Mouse (Mus musculus) cerebellum, postnatal 10 days (tissue): ENCODE results near the gene Fggy.
A peak's percentile ranks its signal among the peaks of the same experiment; 100 is the strongest.

Experiments used
- DNase-seq, 2 experiments: peaks; one replicate each; pipeline ENCODE4 v3.0.0; 2021; ENCODE audit warnings: mixed read lengths in 2 of 2

Gene Fggy

DNA sequence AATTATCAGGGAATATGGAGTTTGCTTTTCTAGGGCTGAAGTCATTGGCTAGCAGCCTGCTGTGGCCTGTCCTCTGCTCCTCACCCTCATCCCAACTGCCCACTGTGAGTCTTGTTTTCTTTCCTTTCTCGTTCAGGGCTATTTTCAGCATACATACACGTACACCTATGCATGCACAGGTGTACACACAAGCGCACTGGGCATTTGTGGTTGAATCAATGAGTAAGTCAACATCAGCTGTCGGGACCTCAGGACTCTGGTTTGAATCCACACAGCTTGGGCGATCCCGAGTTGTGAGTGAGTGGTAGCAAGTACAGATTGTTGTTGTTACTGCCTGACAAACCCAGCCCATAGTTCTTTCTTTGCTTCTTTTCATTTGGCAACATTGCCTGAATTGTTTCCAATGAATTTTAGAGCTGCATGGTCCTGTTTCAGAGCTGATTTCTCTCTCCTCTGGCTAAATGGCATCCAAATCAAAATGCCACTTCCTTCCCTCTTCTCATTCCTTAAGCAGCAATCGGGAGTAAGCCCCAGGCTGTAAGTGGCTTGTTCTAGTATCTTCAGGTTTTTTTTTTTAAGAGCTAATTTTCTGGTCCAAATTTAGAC, 109.1 kb downstream of the Fggy start:
- DNase-seq = no peak

DNA sequence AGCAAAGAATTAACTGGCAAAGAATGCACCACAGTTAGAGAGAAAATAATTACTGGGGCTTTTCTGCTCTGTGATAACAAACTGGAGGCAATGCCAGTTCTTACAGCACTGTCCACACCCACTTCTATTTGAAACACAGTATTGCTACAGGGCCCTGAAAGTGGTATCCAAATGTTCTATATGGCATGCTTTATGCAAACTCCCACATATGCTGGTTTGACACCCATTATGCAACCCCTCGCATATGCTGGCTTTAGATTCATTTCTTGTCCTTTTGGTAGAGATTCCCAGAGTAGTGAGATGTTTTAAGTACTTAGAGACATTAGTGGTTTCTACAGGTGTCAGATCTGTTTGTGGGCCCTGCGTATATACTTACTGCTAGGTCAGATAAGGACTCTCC, 109.6 kb downstream of the Fggy start:
- no peak for DNase-seq

DNA sequence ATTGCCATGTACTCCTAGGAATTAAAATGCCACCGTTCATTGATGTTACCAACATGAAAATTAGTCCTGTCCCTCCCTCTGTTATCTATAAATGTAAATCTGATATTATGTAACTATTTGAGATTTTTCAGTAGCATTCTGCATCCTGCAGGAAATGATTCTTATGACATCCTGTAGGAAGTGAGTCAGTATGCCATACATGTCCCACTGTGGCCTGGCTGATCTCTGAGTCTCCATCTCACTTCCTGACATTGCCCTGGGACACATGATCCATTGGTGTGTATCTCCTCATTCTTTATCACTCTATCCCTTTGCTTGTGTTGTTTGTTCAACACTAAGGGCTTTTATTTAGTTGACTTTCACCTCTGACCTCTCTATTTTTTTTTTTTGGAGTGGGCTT, 110.3 kb downstream of the Fggy start:
- DNase-seq = no peak

DNA sequence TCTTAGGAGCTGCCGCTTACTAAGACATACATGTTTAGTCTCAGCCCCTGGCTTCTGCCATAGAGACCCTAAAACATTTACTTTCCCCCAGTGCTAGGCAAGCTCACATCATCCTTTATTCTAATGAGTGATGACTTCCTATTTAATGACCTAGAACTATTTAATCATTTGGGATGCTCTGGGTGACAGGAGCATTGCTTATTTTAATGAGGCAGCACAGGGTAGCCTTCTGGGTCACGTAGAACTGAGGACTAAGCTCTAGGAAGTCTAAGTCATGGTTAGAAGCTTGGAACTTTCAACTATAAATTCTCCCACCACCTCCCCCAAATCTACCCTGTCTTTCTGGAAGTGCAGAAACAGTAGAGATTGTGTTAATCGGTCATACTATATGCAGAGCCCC, 111.2 kb downstream of the Fggy start:
- no peak for DNase-seq

DNA sequence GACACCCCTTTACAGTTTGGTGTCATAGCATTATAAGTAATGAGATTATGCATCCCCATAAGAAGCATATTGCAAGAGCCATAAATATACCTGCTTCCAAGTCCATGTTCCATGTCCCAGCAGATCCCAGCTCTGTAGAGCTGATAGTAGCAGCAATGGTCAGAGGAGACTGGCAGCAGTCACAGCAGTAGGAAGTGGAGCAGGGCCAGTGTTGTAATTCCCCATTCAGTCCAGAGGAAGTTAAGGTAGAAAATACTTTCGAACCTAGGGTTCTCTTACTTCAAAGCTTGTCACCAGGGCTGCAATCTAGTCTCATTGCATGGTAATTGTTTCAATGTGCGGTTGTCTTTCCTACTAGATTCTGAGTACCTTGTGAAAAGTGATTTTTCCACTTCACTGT, 112.0 kb downstream of the Fggy start:
- no peak for DNase-seq

DNA sequence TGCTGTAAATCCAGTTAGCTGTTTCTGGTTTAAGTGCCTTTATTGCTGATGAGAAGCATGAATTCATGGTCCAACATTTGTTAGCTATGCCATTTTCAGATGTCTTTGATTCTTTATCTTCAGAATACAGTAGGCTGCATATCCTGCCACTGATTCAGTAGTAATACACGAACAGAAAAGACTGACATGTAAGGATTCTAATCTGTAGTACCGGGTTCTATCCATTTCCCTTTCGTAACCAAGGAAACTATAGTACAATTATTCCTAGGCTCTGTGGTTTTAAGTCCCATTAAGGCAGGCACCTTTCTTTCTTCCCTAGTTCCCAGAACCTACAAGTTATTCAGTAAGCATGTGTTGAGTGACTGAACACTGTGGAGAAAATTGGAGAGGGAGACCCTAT, 113.3 kb downstream of the Fggy start:
- DNase-seq = no peak

DNA sequence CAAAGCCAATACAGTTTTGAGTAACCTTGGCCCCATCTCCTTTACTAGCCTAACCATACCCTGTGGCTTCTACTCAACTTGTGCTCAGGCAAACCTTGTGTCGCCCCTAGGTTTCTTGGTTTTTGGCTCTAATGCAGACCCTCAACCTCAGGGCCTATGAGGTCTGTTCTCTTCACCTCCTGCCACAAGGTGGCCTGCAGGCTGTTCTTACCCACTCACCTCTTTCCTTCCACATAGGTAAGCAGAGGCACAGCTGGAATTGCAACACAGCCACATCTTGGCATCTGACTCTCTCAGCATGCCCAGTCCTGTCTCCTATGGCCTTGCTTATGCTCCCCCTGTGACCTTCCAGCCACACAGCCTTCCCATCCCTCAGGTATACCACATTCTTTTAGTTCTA, 114.7 kb downstream of the Fggy start:
- DNase-seq = no peak

DNA sequence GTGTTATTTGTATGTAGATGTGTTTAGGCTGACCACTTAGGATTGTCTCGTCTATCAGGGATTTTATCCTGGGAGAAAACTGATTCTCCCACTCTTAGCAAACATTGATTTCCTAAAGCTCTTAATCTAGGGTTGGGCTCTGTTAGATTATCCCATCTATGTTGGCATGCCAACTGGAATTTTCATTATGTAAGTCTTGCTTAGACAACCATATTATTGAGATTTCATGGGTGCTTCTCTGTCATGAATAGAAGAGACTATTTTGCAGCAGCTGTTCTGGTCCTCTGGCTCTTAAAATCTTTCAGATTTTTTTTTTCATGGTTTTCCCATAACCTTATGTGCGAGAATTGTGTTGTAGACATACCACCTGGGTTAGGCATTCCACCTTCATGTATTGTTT, 119.1 kb downstream of the Fggy start:
- no peak for DNase-seq

DNA sequence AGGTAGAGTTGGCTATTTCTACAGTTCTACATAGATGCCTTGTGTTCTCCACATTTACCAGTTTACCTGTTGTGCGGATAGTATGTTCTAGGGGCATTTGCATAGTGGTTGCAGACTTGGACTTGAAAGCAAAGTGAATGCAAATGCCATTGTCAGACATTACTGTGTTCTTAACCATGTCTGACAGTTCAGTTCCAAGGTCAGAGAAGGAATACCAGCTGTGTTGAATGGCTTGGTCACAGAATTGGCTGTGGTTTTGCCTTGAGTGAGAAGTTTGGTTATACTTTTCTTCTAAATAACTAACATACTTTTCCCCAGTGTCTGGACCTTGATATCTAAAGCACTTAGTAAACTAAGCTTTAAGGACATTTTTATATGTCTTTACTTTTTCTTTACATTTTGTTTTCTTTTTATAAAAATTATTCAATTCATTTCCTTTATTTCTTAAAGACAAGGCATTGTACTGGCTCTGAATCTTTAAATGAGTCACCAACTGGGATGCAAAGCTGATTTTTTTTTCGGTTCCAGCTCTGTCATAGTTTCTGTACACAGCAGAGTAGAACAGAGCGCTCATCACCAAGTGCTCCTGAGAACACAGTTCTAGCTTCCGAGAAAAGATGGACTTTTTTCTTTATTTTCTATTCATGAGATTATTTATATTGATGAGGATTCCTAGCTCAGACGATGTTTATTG, 123.6 kb downstream of the Fggy start:
- DNase-seq = no peak

DNA sequence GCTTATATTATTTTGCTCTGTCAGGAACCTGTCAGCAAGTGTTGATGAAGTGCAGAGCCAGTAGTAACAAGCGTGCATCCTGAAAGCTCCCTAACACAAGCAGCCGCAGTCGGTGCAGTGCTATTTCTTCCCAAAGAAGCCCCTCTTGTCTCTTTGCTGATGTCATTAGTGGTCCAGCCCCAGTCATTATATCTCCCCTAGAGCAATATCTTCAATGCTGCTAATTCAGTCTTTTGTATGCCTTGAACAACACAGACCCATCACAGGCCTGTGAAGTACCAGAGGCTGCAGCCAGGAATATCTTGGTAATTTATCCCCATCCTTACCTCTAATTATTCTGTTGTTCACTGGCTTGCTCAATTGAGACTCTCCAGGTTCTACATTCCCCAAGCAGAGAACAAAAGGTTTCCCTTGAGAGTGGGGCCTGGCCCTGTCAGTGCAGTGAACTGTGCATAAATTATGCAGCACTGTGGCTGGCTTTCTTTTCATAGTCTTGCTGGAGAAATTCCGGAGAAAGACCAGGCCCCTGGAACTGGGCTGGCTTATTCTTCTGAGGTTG, 127.3 kb downstream of the Fggy start:
- DNase-seq = peak in 1 of 2 experiments; percentile 1

DNA sequence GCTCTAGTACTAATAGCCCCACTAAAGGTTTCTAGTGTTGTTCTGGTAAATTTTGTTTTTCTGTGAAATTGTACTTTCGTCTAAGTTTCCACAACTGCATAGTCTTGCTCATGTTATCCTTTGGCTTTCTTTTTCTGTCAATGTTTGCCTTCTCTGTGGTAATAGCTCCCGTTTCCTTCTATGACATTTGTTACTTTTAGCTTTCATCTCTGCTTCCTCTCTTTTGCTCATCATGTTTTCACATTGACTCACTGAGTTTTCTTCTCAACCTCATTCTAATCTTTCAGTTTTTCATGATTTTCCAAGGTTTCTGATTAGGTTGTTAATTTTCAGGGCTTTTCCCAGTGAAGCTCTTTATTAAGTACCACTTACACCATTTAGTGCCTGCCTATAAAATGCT, 129.5 kb downstream of the Fggy start:
- no peak for DNase-seq

DNA sequence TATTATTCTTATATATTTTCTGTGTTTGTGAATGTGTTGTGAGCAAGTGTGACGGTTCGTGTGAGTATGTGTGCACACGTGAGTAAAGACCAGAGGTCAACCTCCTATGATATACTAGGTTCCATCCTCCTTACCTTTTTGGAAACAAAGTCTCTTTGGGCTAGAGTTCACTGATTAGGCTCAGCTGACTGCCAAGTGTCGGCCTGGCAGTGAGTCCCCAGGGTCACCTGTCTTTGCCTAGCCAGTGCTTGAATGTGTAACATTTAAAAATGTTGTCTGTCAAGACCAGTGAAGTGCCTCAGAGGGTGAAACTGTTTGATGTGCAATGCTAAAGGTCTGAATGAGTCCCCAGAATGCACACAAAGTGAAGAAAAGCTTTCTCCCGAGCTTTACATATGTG, 130.0 kb downstream of the Fggy start:
- DNase-seq = no peak

DNA sequence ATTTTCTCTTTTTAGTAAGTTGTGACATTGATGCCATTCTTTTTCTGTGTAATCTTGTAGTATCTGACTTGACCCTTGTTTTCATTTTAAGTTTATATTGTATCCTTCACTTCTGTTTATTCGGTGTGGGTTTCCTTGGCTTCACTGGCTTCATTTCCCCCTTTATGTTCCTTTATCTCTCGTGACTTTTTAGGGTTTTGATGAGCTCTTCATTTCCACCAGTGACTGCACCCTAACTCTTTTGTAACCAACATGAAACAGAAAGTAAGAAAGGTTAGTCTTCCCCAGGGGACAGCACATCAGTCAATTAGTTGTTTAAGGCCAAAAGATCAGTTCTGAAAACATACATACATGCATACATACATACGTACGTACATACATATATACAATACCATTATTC, 130.9 kb downstream of the Fggy start:
- DNase-seq = no peak

DNA sequence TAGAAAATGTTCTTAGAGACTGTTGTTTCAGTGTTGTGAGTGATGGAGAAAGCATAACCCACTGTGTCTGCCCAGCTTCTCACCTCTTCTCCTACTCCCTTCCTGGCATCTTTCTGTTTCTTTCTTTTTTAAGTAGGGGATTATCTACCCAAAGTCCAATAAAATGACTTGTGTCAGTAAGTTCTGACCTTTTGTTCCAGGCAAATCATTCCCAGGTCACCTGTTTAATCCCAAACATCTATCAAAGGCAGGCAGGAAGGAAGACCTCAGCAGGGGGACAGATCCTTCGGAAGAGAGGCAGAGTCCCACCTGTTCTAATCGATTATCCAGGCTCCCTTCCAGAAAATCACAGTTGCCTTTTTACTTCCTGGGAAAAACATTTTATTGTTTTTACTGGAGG, 143.1 kb downstream of the Fggy start:
- DNase-seq = no peak

DNA sequence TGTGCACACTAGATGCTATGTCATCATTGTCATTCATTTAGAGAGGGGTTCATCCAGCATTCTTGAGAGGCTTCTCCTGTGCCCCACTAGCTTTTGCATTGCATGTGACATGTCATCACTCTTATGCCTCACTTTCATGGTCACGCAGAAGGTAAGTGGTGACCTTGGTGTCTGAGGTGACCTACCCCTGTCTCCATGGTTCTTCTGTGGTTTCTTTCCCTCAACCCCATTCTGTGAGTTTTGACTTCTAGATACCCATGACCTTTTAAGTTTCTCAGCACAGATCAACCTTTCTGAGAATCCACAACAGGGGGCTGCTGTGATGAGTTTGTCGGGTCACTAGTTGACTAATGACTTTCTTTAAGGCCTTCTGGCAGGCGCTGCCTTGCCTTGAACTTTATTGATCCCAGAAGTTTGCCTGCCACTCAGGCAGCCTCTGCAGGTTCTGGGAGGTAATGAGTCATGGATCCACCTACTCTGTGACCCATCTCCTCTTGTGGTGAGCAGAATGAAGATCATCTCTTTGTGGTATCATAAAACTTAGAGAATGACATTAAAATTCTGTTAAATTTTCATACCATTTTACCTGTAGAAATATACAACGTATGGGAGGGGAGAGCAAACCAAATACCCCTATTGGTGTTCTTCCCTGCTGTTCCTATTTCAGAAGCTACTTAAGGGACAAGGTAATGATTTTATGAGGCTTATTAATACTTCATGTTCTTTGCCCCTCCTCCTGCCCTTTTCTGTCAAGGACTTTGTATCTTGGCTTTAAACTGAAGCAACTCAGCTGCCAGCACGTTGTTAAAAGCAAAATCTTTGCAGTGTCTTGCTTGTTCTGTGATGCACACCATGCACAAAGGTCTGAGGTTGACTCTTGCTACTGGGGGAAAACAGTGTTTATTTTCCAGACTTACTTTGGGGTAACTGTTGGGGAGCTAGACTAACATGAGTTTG, 150.9 kb downstream of the Fggy start:
- DNase-seq = no peak

DNA sequence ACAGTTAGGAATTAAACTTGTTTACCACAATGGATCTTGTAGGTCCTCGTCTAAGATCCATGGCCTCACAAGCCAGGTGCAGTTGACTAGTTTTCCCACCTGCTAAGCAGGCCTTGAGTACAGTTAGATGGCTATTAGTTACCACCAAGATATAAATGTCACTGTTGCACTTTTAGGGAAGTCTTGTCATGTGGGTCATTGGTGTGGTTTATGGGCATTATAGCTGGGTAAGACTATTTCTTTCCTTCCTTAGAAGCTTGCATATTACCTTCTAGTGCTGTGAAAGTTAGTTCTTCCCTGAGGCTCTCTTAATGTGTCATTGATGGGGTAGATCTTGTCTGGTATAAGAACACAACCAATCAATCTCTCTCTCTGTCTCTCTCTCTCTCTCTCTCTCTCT, 152.4 kb downstream of the Fggy start:
- no peak for DNase-seq

DNA sequence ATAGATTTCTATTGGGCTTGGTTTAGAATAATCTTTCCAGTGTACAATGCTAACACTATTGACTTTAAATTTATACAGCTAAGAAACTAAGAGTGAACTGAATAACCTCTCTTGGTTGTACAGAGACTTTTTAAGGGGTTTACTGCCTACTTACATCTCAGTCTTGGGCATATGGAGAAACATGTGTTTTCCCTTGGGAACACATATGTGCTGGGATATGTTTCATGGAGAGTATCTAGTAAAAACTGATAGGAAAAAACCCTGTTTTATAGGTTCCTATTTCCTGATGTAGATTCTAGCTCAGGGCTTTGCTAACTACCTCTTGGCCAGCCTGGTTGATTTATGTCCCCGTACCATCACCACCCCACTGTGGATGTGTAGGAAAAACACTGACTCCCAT, 155.5 kb downstream of the Fggy start:
- DNase-seq = no peak

DNA sequence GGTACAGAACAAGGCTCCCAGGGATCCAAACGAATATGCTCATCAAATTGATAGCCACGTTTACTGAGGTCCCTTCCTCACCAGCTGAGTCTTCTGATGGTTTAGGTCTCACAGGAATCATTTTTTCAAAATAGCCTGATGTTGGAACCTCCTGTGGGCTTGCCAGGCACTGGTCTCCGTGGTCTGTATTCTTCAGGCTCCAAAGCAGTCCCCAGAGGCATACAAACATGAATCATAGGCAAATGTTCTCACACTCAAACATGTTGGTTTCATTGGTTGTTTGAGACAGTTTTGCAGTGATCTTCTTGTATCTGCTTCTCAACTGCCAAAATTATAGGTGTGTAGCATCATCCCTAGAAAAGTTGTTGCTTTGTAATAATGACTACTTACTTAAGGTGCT, 156.0 kb downstream of the Fggy start:
- no peak for DNase-seq

DNA sequence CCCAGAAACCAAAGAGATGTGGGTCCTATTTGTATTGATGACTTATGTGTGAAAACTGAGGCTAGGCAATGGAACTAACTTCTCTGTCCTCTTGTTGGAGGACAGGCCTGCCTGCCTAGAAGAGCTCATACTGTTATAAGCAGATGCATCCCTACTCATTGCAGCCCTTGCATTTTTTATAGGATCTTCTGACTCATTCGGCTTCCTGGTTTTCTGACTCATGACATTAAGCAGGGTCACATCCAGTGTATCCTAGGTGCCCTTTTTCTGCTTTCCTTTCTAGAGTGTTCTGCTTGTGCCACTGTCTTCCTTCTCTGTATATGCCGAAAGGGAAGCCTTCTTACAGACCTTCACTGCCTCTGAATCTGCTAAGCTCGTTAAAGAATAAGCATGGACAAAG, 158.8 kb downstream of the Fggy start:
- no peak for DNase-seq

DNA sequence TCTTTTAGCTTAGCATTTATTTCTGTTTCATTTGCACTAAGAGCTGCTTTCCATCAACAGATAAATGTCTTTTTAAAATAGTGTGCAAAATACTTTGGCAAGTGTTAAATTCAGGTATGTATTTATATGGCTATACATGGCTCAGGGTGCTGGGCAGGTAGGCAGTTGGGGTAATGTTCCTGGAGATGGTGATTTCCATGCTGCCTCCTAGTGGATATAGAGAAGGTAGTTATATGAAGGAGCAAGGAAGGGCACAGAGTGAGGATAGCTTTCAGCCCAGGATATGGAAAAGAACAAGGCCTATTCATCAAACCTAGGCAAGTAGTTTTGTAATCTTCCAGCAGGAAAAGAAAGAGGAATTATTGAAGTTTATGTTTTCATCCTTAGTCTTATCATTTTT, 166.3 kb downstream of the Fggy start:
- peak; percentile 11 to 16 for DNase-seq

DNA sequence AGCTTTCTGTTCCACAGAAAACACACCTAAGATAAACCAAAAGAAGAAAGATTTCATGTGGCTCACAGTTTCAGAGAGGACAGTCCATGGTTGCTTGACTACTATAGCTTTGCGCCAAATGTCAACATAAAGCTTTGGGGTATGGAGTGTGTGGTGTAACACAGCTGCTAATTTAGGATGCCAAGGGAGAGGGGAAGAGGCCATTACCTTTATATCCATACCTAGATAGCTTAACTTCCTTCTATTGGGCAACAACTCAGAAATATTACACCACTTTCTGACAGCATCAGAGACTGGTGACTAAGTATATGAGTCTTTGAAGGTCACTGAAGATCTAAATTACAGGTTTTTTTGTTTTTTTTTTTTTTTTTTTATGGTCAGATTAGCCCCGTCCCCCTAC, 169.1 kb downstream of the Fggy start:
- DNase-seq = no peak

DNA sequence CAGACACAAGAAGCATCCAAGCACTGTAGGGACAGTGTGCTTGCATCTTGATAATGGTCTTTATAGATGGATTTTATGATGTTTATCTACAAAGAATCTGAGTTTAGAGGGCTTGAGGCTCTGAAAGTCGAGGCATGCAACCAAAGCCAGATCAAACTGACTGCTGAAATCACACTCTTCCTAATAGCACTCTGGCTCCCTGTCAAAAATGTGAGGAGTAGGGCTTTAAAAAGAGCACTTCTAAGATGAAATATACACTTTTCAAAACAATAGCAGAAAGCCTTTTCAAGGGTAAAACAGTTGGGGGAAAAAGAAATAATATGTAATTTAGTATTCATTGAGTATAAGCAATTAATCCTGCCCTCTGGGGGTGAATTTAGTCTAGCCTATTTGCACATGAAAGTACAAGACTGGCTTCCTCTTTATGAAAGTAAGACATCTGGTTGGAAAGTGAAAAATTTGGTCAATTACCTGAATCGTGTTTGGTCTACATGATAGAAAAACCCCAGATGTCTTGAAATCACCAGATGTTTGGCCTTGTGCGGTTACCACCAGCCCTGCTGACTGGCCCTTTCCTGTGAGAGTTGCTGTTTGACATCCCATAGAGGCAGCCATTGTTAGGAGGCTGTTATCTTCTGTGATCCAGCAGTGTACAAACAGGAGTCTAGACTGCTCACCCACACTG, 172.0 kb downstream of the Fggy start:
- DNase-seq = no peak

DNA sequence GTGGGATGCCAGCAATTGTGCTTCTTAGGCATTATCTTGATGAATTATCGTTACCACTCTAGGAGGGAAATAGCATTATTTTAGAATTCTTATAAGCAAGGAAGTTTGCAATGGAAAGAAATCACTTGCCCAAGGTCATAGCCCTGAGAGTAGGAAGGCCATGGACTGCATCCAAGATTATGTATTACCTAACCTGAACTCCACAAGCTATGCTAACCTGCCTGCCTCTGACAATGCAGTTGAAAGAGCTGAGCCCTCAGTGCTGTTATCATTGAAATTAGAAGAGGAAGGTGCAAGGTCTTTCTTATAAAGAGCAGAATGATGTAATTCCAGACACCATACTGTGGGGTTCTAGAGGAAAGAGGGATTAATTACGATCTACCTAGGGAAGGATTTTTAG, 173.8 kb downstream of the Fggy start:
- no peak for DNase-seq
